Mouse (Mus musculus) MEL (cell line): ENCODE measurements around the gene P3h2. TPM values are rescaled to one million over a fixed set of nuclear protein-coding genes. Genes with fewer than 3 reads are reported as not detected.

Experiments used
- DNase-seq: peaks from one replicate; pipeline ENCODE4 v3.0.0; 2011; ENCODE audit warnings: low read depth, low spot score
- H3K27ac ChIP-seq: 2 replicates; pipeline ENCODE4 v1.5.1; 2012; ENCODE audit warnings: low read depth, mild to moderate bottlenecking, control low read depth, low read length, moderate library complexity; ENCODE audit not compliant: control insufficient read depth
- H3K27me3 ChIP-seq, 2 experiments: fragments of 150-350 bp in 1 of 2; sonication (generic) in 1 of 2; 2 replicates each; pipeline ENCODE4 v1.6.1; 2012; ENCODE audit warnings: low read length in 2 of 2, mild to moderate bottlenecking in 2 of 2, improper control_type of control experiment in 1 of 2, moderate library complexity in 1 of 2; ENCODE audit not compliant: insufficient read depth in 2 of 2, control insufficient read depth in 1 of 2
- H3K36me3 ChIP-seq, 2 experiments: 2 replicates each; pipeline ENCODE4 v1.6.1; 2012 to 2014; ENCODE audit warnings: low read length in 2 of 2, improper control_type of control experiment in 1 of 2, inconsistent platforms in 1 of 2, mild to moderate bottlenecking in 1 of 2; ENCODE audit not compliant: insufficient read depth in 2 of 2, control insufficient read depth in 1 of 2
- H3K4me1 ChIP-seq, 2 experiments: fragments of 150-350 bp in 1 of 2; sonication (generic) in 1 of 2; 2 replicates each; pipeline ENCODE4 v1.6.1; 2012; ENCODE audit warnings: low read length in 2 of 2, improper control_type of control experiment in 1 of 2, mild to moderate bottlenecking in 1 of 2; ENCODE audit not compliant: insufficient read depth in 2 of 2, control insufficient read depth in 1 of 2
- H3K4me3 ChIP-seq, 2 experiments: fragments of 150-350 bp in 1 of 2; sonication (generic) in 1 of 2; 2 replicates each; pipeline ENCODE4 v1.5.1; 2012; ENCODE audit warnings: low read depth in 2 of 2, low read length in 2 of 2, mild to moderate bottlenecking in 2 of 2, moderate library complexity in 2 of 2, control low read depth in 1 of 2, improper control_type of control experiment in 1 of 2; ENCODE audit not compliant: control insufficient read depth in 1 of 2, insufficient read depth in 1 of 2
- H3K79me2 ChIP-seq: 2 replicates; pipeline ENCODE4 v1.6.1; 2012; ENCODE audit warnings: mild to moderate bottlenecking, low read length, moderate library complexity; ENCODE audit not compliant: control insufficient read depth, poor library complexity, insufficient read depth
- H3K9ac ChIP-seq: 2 replicates; pipeline ENCODE4 v1.6.1; 2012; ENCODE audit warnings: low read depth, mild to moderate bottlenecking, control low read depth, low read length, moderate library complexity; ENCODE audit not compliant: control insufficient read depth, poor library complexity, severe bottlenecking
- H3K9me3 ChIP-seq: fragments of 150-350 bp; sonication (generic); replicated peaks from 2 replicates; pipeline ENCODE4 v1.6.1; 2012; ENCODE audit warnings: mild to moderate bottlenecking, low read length, improper control_type of control experiment, moderate library complexity; ENCODE audit not compliant: insufficient read depth
- BHLHE40 ChIP-seq: IDR thresholded peaks from 2 replicates; pipeline ENCODE4 v1.6.1; 2012; ENCODE audit warnings: low read depth, mild to moderate bottlenecking, inconsistent platforms, low read length, improper control_type of control experiment, borderline replicate concordance
- CHD2 ChIP-seq: IDR thresholded peaks from 2 replicates; pipeline ENCODE4 v1.6.1; 2011; ENCODE audit warnings: low read length, improper control_type of control experiment
- E2F4 ChIP-seq: IDR thresholded peaks from 2 replicates; pipeline ENCODE4 v1.6.1; 2011; ENCODE audit warnings: low read depth, low read length, improper control_type of control experiment, borderline replicate concordance
- ELF1 ChIP-seq: IDR thresholded peaks from 2 replicates; pipeline ENCODE4 v1.6.1; 2014; ENCODE audit warnings: low read depth, mild to moderate bottlenecking, inconsistent platforms, low read length, improper control_type of control experiment, moderate library complexity
- EP300 ChIP-seq, 2 experiments: IDR thresholded peaks; 2 replicates each; pipeline ENCODE4 v1.6.1; 2011; ENCODE audit warnings: improper control_type of control experiment in 2 of 2, low read length in 2 of 2, low read depth in 1 of 2, mild to moderate bottlenecking in 1 of 2
- ETS1 ChIP-seq: IDR thresholded peaks from 2 replicates; pipeline ENCODE4 v1.6.1; 2012; ENCODE audit warnings: low read depth, mild to moderate bottlenecking, inconsistent platforms, low read length, improper control_type of control experiment, moderate library complexity
- GABPA ChIP-seq: IDR thresholded peaks from 2 replicates; pipeline ENCODE4 v1.6.1; 2012; ENCODE audit warnings: low read depth, mild to moderate bottlenecking, inconsistent platforms, low read length, improper control_type of control experiment, moderate library complexity
- GATA1 ChIP-seq: IDR thresholded peaks from 2 replicates; pipeline ENCODE4 v1.6.1; 2011; ENCODE audit warnings: low read depth, low read length, improper control_type of control experiment
- JUND ChIP-seq: IDR thresholded peaks from 2 replicates; pipeline ENCODE4 v1.6.1; 2011; ENCODE audit warnings: low read depth, mild to moderate bottlenecking, improper control_type of control experiment, low read length
- KAT2A ChIP-seq: conservative IDR thresholded peaks from 2 replicates; pipeline ENCODE4 v1.6.1; 2012; ENCODE audit warnings: low read depth, low read length, improper control_type of control experiment, inconsistent platforms
- MAX ChIP-seq: IDR thresholded peaks from 2 replicates; pipeline ENCODE4 v1.6.1; 2011; ENCODE audit warnings: low read length, improper control_type of control experiment
- MEF2A ChIP-seq: IDR thresholded peaks from 2 replicates; pipeline ENCODE4 v1.6.1; 2014; ENCODE audit warnings: low read depth, mild to moderate bottlenecking, inconsistent platforms, low read length, improper control_type of control experiment; ENCODE audit not compliant: poor library complexity, insufficient replicate concordance, severe bottlenecking; ENCODE audit errors: extremely low read depth
- MXI1 ChIP-seq: IDR thresholded peaks from 2 replicates; pipeline ENCODE4 v1.6.1; 2011; ENCODE audit warnings: mild to moderate bottlenecking, low read depth, low read length, improper control_type of control experiment
- MYB ChIP-seq: IDR thresholded peaks from 2 replicates; pipeline ENCODE4 v1.6.1; 2011; ENCODE audit warnings: mild to moderate bottlenecking, low read depth, low read length, improper control_type of control experiment
- NRF1 ChIP-seq: IDR thresholded peaks from 2 replicates; pipeline ENCODE4 v1.6.1; 2014; ENCODE audit warnings: low read depth, mild to moderate bottlenecking, inconsistent platforms, low read length, improper control_type of control experiment, moderate library complexity; ENCODE audit not compliant: poor library complexity, insufficient read depth, severe bottlenecking
- RAD21 ChIP-seq: IDR thresholded peaks from 2 replicates; pipeline ENCODE4 v1.6.1; 2011; ENCODE audit warnings: mild to moderate bottlenecking, low read depth, low read length, improper control_type of control experiment
- SIN3A ChIP-seq: IDR thresholded peaks from 2 replicates; pipeline ENCODE4 v1.6.1; 2012; ENCODE audit warnings: low read length, improper control_type of control experiment, inconsistent platforms
- SMC3 ChIP-seq: IDR thresholded peaks from 2 replicates; pipeline ENCODE4 v1.6.1; 2011; ENCODE audit warnings: low read depth, low read length, improper control_type of control experiment
- TBP ChIP-seq: IDR thresholded peaks from 2 replicates; pipeline ENCODE4 v1.8.0; 2011; ENCODE audit warnings: low read depth, low read length, improper control_type of control experiment
- USF1 ChIP-seq: IDR thresholded peaks from 2 replicates; pipeline ENCODE4 v1.6.1; 2014; ENCODE audit warnings: low read depth, mild to moderate bottlenecking, inconsistent platforms, low read length, improper control_type of control experiment, moderate library complexity
- USF2 ChIP-seq, 2 experiments: IDR thresholded peaks; 2 replicates each; pipeline ENCODE4 v1.6.1; 2011 to 2012; ENCODE audit warnings: improper control_type of control experiment in 2 of 2, low read length in 2 of 2, borderline replicate concordance in 1 of 2, inconsistent platforms in 1 of 2, low read depth in 1 of 2, mild to moderate bottlenecking in 1 of 2; ENCODE audit not compliant: insufficient read depth in 1 of 2
- ZC3H11A ChIP-seq: IDR thresholded peaks from 2 replicates; pipeline ENCODE4 v1.6.1; 2012; ENCODE audit warnings: low read depth, mild to moderate bottlenecking, inconsistent platforms, low read length, improper control_type of control experiment
- ZKSCAN1 ChIP-seq: IDR thresholded peaks from 2 replicates; pipeline ENCODE4 v1.6.1; 2012; ENCODE audit warnings: low read depth, mild to moderate bottlenecking, inconsistent platforms, low read length, improper control_type of control experiment, moderate library complexity
- ZMIZ1 ChIP-seq: IDR thresholded peaks from 2 replicates; pipeline ENCODE4 v1.6.1; 2012; ENCODE audit warnings: low read depth, mild to moderate bottlenecking, inconsistent platforms, low read length, improper control_type of control experiment, moderate library complexity
- ZNF384 ChIP-seq: IDR thresholded peaks from 2 replicates; pipeline ENCODE4 v1.6.1; 2012; ENCODE audit warnings: low read depth, mild to moderate bottlenecking, inconsistent platforms, low read length, improper control_type of control experiment
- polyA plus RNA-seq, 2 experiments: library from polyadenylated mRNA; stranded (reverse) in 1 of 2; unstranded in 1 of 2; fragments of >175 nt in 1 of 2; fragments of >200 nt in 1 of 2; gene quantifications; 2 replicates each; pipeline versions ENCODE4 v1.2.1 to v1.2.4; 2012; ENCODE audit warnings: low replicate concordance in 2 of 2, low read depth in 1 of 2; ENCODE audit not compliant: insufficient read length in 2 of 2, insufficient read depth in 1 of 2, missing spikeins in 1 of 2
- total RNA-seq: library from RNA; depleted of rRNA; stranded (reverse); fragments of 300-350 nt; gene quantifications from 2 replicates; pipeline ENCODE4 v1.2.3, GENCODE M21; 2012

P3h2 gene
- total and polyA plus RNA-seq, 3 experiments = not detected

DNA sequence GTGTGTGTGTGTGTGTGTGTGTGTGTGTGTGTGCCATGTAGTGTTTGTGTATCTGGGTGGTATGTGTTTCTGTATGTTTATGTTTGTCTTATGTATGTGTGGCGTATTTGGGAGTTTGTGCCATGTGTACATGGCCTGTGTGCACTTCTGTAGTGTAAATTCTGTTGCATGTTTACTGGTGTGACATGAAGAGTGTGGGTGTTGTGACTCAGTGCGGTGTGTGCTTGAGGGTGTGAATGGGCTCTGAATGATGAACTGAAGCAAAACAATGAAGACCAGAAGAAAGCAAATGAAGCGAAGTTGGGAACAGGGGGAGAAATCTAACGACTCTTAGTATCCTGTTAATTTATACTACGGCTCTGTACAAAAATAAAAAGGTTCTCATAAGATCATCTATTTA is 145.7 kb downstream of the P3h2 start:
- no peaks in the 10 kb centered on the region for H3K79me2 ChIP-seq
- no peak for DNase-seq
- no peak overlapping the region for H3K27ac ChIP-seq
- H3K4me3 ChIP-seq = no peak overlapping the region
- no peaks in the 10 kb centered on the region for H3K4me1 ChIP-seq
- no peaks in the 10 kb centered on the region for H3K36me3 ChIP-seq
- H3K9ac ChIP-seq = no peak overlapping the region
- no peaks in the 10 kb centered on the region for H3K27me3 ChIP-seq
- no peaks in the 10 kb centered on the region for H3K9me3 ChIP-seq
- no peak for TF ChIP-seq ETS1
- no peak for TF ChIP-seq SIN3A
- TF ChIP-seq ZNF384 = no peak
- no peak for TF ChIP-seq BHLHE40
- TF ChIP-seq GATA1 = no peak
- TF ChIP-seq MYB = no peak
- TF ChIP-seq USF2 (IDR thresholded peaks at IDR 0.05; ENCODE audit: borderline replicate concordance in 1 of 2, insufficient read depth in 1 of 2, low read depth in 1 of 2, low read length in 2 of 2) = no peak
- no peak for TF ChIP-seq ZC3H11A
- no peak for TF ChIP-seq CHD2
- no peak for TF ChIP-seq ZMIZ1
- TF ChIP-seq RAD21 = no peak
- TF ChIP-seq MAX = no peak
- no peak for TF ChIP-seq E2F4
- TF ChIP-seq ZKSCAN1 = no peak
- no peak for TF ChIP-seq USF1
- TF ChIP-seq GABPA = no peak
- TF ChIP-seq KAT2A = no peak
- TF ChIP-seq TBP = no peak
- TF ChIP-seq JUND = no peak
- TF ChIP-seq NRF1 = no peak
- TF ChIP-seq, all 39 proteins: peak for 0

DNA sequence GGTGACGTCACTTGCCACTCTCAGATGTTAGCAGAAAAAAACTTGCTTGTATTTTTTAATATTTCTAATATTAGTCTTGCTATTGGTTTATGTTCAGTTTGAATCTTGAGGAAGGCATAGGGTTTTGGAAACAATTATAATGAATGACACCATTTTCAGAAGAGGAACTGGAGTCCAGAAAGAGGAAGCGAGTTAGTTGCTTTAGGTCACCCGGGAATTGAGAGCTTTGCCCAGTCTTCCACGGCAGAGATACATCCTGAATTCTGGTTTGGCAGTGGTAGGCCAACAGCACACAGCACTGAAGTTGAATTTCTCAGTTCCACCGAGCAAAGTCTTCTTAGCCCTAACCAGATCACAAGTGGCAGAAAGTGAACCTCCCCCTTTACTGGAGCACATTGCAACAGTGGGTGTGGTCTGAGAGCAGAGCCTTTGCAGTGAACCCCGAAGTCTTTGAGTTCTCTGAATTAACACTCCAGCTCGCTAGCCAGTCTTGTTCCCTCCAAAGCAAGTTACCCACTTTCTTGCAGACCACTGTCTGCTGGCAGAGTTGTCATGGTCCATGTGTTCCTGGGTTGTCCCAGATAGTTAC is 146.8 kb downstream of the P3h2 start:
- H3K27ac ChIP-seq = no peak overlapping the region
- no peak overlapping the region for H3K4me3 ChIP-seq
- TF ChIP-seq ZKSCAN1 (no peak), MXI1 (no peak), ZC3H11A (no peak), ELF1 (no peak), KAT2A (no peak), NRF1 (no peak), SMC3 (no peak), MEF2A (no peak), E2F4 (no peak), EP300 (IDR thresholded peaks at IDR 0.05; ENCODE audit: low read depth in 1 of 2, low read length in 2 of 2) (no peak)
- H3K9ac ChIP-seq = no peak overlapping the region
- H3K4me1 ChIP-seq = no peaks in the 10 kb centered on the region
- no peaks in the 10 kb centered on the region for H3K36me3 ChIP-seq
- H3K27me3 ChIP-seq = no peaks in the 10 kb centered on the region
- no peaks in the 10 kb centered on the region for H3K79me2 ChIP-seq
- DNase-seq = peak; percentile 5
- no peaks in the 10 kb centered on the region for H3K9me3 ChIP-seq
